Mouse (Mus musculus): ENCODE measurements around the gene Cox19.
"Not testable (repeated sequence)": the region's sequence is repeated elsewhere in the genome, so short reads cannot be mapped to it uniquely, and the experiment has no call there.

Cox19 gene

GRCm38 (mm10) chr5:139363858-139364257, 12.6 kb upstream of the Cox19 start:
- DNase-seq (ENCODE audit: low read depth, low spot score), result no peak

- no peak for DNase-seq (ENCODE audit: low read depth, low spot score)
Measured at GRCm38 (mm10) chr5:139359244-139359643, 8.0 kb upstream of the Cox19 start.

- DNase-seq (ENCODE audit: low read depth, low spot score), result no peak
Measured at GRCm38 (mm10) chr5:139358653-139359052, 7.4 kb upstream of the Cox19 start.

- peak; percentile 58 for DNase-seq (ENCODE audit: low read depth, low spot score)
Measured at GRCm38 (mm10) chr5:139355235-139355772, 4.1 kb upstream of the Cox19 start.

- DNase-seq (ENCODE audit: low read depth, low spot score), result no peak
Measured at GRCm38 (mm10) chr5:139353946-139354345, 2.7 kb upstream of the Cox19 start.

- DNase-seq (ENCODE audit: low read depth, low spot score), result peak; percentile 48
Measured at GRCm38 (mm10) chr5:139353496-139353895, 2.3 kb upstream of the Cox19 start.

- DNase-seq (ENCODE audit: low read depth, low spot score), result no peak
Measured at GRCm38 (mm10) chr5:139352317-139352716, 1.1 kb upstream of the Cox19 start, which contains the start of gene Cyp2w1. Cyp2w1 (plus strand) TSS chr5:139352617.

GRCm38 (mm10) chr5:139351628-139352027, 410 bp upstream of the Cox19 start:
- no peak for DNase-seq (ENCODE audit: low read depth, low spot score)

GRCm38 (mm10) chr5:139349713-139350112, 1.5 kb downstream of the Cox19 start:
- DNase-seq (ENCODE audit: low read depth, low spot score), result no peak

- DNase-seq (ENCODE audit: low read depth, low spot score), result no peak
Measured at GRCm38 (mm10) chr5:139347225-139347624, 4.0 kb downstream of the Cox19 start.

- no peak for DNase-seq (ENCODE audit: low read depth, low spot score)
Measured at GRCm38 (mm10) chr5:139345364-139345714, 5.9 kb downstream of the Cox19 start.

GRCm38 (mm10) chr5:139344687-139345363, 6.4 kb downstream of the Cox19 start:
- DNase-seq (ENCODE audit: low read depth, low spot score), result peak; percentile 87

- peak; percentile 68 for DNase-seq (ENCODE audit: low read depth, low spot score)
Measured at GRCm38 (mm10) chr5:139344021-139344686, 7.1 kb downstream of the Cox19 start.

- DNase-seq (ENCODE audit: low read depth, low spot score), result no peak
Measured at GRCm38 (mm10) chr5:139338891-139339290, 12.3 kb downstream of the Cox19 start.

- no peak for DNase-seq (ENCODE audit: low read depth, low spot score)
Measured at GRCm38 (mm10) chr5:139338403-139338802, 12.8 kb downstream of the Cox19 start.

GRCm38 (mm10) chr5:139337826-139338370, 13.3 kb downstream of the Cox19 start:
- no peak for DNase-seq (ENCODE audit: low read depth, low spot score)

GRCm38 (mm10) chr5:139335634-139336033, 15.6 kb downstream of the Cox19 start:
- DNase-seq (ENCODE audit: low read depth, low spot score), result no peak

- not testable (repeated sequence) for DNase-seq (ENCODE audit: low read depth, low spot score)
Measured at GRCm38 (mm10) chr5:139334394-139334793, 16.8 kb downstream of the Cox19 start.

GRCm38 (mm10) chr5:139333301-139334013, 17.8 kb downstream of the Cox19 start:
- DNase-seq (ENCODE audit: low read depth, low spot score), result no peak

- no peak for DNase-seq (ENCODE audit: low read depth, low spot score)
Measured at GRCm38 (mm10) chr5:139332590-139333272, 18.5 kb downstream of the Cox19 start.

GRCm38 (mm10) chr5:139331742-139332141, 19.5 kb downstream of the Cox19 start:
- peak; percentile 54 for DNase-seq (ENCODE audit: low read depth, low spot score)

All from c-Kit-negative CD71-positive TER-119-positive erythroid progenitor cells, embryonic 14.5 days (primary cell).